Mouse (Mus musculus): ENCODE results near the gene Tomm34. TPM values are rescaled to one million over a fixed set of nuclear protein-coding genes. Genes with fewer than 3 reads are reported as not detected.
"Not testable (repeated sequence)": the region's sequence is repeated elsewhere in the genome, so short reads cannot be mapped to it uniquely, and the experiment has no call there.

Gene Tomm34
- polyA plus RNA-seq, 1 experiment from 2014 or later: 57.1 TPM

DNA sequence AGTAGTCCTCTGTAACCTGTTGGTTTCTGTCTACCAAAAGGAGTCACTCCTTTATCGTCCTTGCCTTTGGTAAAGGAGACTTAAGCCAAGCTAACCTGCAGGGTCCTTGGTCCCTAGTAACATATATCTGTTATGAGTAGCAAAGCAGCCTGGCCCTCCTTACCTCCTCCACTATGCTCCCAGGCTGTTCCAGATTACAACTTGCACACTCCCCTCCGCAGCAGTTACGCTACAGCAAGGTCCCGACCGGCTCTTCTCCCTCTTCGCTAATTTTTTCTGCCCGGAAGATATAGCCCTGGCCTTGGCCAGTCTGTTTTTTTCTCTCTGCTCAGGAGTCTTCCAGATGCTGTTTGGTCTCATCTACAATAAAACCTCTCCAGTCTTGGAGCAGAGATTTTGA is 2.2 kb upstream of the Tomm34 start:
- no peak overlapping the region for H3K27ac ChIP-seq (ENCODE audit: low read depth, low read length)
- 86% methylated on average over 7 of the region's 7 CpGs for WGBS
- H3K9me3 ChIP-seq (ENCODE audit: control insufficient read depth, low read length): no peaks in the 10 kb centered on the region
- H3K4me2 ChIP-seq: no peak overlapping the region
- ATAC-seq (replicated peaks; ENCODE audit: low FRiP score): no peak
- peaks cover 18% of the 10 kb centered on the region for H3K4me1 ChIP-seq (replicated peaks; ENCODE audit: control insufficient read depth, insufficient read depth, low read length)
- H3K27me3 ChIP-seq (replicated peaks; ENCODE audit: control insufficient read depth, insufficient read depth, low read length): no peaks in the 10 kb centered on the region
- DNase-seq (ENCODE audit: low spot score): no peak
- H3K9ac ChIP-seq (ENCODE audit: low read depth, low read length): no peak overlapping the region
- H3K36me3 ChIP-seq (ENCODE audit: control insufficient read depth, insufficient read depth, low read length): no peaks in the 10 kb centered on the region
- no peak overlapping the region for H3K4me3 ChIP-seq (ENCODE audit: low read depth, low read length)

DNA sequence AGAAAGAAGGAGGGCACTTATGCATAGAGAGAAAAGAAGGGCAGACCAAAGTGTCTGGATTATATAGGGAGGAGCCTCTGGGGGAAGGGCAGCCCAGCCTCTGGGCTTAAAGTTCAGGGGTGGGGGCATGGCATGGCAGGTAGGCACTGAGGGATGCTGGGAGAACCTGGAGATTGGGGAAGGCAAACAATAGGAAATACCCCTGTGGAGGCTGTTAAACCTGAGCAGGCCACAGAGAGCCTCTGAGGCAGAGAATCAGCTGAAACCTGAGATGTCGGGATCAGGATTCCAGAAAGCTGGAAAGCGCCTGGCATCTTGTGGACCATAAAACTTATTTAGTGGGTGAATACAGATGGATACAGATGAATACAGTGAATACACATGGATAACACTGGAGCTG is 1.1 kb upstream of the Tomm34 start:
- Histone ChIP-seq H3K36me3 (ENCODE audit: control insufficient read depth, insufficient read depth, low read length) (no peaks in the 10 kb centered on the region), H3K4me3 (ENCODE audit: low read depth, low read length) (no peak overlapping the region), H3K27me3 (replicated peaks; ENCODE audit: control insufficient read depth, insufficient read depth, low read length) (no peaks in the 10 kb centered on the region), H3K9ac (ENCODE audit: low read depth, low read length) (no peak overlapping the region), H3K9me3 (ENCODE audit: control insufficient read depth, low read length) (no peaks in the 10 kb centered on the region), H3K27ac (ENCODE audit: low read depth, low read length) (no peak overlapping the region; the same call in 1 of the 2 replicates), H3K4me1 (replicated peaks; ENCODE audit: control insufficient read depth, insufficient read depth, low read length) (peaks cover 15% of the 10 kb centered on the region), H3K4me2 (no peak overlapping the region)
- 85% methylated on average over 2 of the region's 2 CpGs for WGBS
- DNase-seq (ENCODE audit: low spot score) (no peak), ATAC-seq (replicated peaks; ENCODE audit: low FRiP score) (no peak)

DNA sequence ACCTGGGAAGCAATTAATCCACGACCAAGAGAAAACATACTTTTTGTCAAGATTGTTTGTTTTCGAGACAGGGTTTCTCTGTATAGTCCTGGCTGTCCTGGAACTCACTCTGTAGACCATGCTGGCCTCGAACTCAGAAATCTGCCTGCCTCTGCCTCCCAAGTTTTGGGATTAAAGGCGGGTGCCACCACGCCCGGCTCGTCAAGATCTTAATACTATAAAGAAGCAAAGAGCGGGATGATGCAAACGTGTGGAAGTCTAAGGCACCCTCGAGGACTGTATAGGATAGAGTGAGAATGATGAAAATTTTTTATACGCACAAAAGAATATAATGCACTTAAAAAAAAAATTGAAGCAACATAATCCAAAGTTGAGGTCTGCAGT is 460 bp upstream of the Tomm34 start:
- DNase-seq (ENCODE audit: low spot score); H3K9me3 ChIP-seq (ENCODE audit: control insufficient read depth, low read length); H3K36me3 ChIP-seq (ENCODE audit: control insufficient read depth, insufficient read depth, low read length); H3K9ac ChIP-seq (ENCODE audit: low read depth, low read length); H3K27me3 ChIP-seq (replicated peaks; ENCODE audit: control insufficient read depth, insufficient read depth, low read length): not testable (repeated sequence)
- WGBS: 72% methylated on average over 11 of the region's 11 CpGs
- peak overlapping the region; percentile 93 for H3K4me2 ChIP-seq
- H3K4me3 ChIP-seq (ENCODE audit: low read depth, low read length): peak overlapping the region; percentile 98; the same call in 1 of the 2 replicates
- peak overlapping the region; percentile 73; the same call in 1 of the 2 replicates for H3K27ac ChIP-seq (ENCODE audit: low read depth, low read length)
- 0 out of 2 replicates have a peak, but pooled peaks have one; percentile 2 for ATAC-seq (replicated peaks; ENCODE audit: low FRiP score)
- H3K4me1 ChIP-seq (replicated peaks; ENCODE audit: control insufficient read depth, insufficient read depth, low read length): peaks cover 13% of the 10 kb centered on the region

DNA sequence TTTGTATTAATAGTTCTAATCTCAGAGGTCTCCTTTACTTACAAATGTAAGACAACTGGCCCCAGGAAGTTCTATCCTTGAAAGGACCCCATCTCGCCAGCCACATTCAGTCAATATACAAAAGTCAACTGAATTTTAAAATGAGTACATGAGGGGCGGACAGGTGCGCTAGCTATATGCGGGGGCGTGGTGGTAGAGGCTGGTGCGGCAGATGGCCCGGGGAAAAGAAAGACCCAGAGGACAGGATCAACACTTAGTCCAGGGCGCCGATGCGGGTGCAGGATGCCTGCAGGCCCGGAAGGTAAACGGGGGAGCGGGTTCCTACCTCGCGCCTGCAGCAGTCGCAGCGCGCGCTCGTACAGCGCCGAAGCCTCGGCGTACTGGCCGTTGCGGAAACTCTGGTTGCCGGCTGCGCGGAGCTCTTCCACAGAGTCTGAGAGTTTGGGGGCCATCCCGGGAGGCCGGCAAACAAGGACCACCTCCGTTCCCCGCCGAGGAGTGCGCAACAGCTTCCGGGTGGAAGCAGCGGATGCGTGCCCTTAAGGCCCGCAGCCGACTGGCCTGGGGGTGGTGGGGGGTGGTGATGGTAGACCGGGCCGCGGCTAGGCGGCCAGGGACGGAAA is 716 bp downstream of the Tomm34 start, which contains the start of gene Stk4:
Gene Stk4, plus strand, starts transcription at position 181 of the 623 bp plus-strand sequence.
- Histone ChIP-seq H3K36me3 (ENCODE audit: control insufficient read depth, insufficient read depth, low read length) (peaks cover 2% of the 10 kb centered on the region; the same call in 1 of the 2 replicates), H3K27ac (ENCODE audit: low read depth, low read length) (peak within 1 kb of the TSS; percentile 73), H3K4me1 (replicated peaks; ENCODE audit: control insufficient read depth, insufficient read depth, low read length) (peaks cover 10% of the 10 kb centered on the region), H3K9ac (ENCODE audit: low read depth, low read length) (peak within 1 kb of the TSS; percentile 87), H3K9me3 (ENCODE audit: control insufficient read depth, low read length) (no peaks in the 10 kb centered on the region), H3K4me2 (peak within 1 kb of the TSS; percentile 93), H3K4me3 (ENCODE audit: low read depth, low read length) (peak within 1 kb of the TSS; percentile 98), H3K27me3 (replicated peaks; ENCODE audit: control insufficient read depth, insufficient read depth, low read length) (no peaks in the 10 kb centered on the region)
- 0 out of 2 replicates have a peak, but pooled peaks have one; percentile 3 for ATAC-seq (replicated peaks; ENCODE audit: low FRiP score)
- no peak for DNase-seq (ENCODE audit: low spot score)
- WGBS: 1% methylated on average over 45 of the region's 45 CpGs

DNA sequence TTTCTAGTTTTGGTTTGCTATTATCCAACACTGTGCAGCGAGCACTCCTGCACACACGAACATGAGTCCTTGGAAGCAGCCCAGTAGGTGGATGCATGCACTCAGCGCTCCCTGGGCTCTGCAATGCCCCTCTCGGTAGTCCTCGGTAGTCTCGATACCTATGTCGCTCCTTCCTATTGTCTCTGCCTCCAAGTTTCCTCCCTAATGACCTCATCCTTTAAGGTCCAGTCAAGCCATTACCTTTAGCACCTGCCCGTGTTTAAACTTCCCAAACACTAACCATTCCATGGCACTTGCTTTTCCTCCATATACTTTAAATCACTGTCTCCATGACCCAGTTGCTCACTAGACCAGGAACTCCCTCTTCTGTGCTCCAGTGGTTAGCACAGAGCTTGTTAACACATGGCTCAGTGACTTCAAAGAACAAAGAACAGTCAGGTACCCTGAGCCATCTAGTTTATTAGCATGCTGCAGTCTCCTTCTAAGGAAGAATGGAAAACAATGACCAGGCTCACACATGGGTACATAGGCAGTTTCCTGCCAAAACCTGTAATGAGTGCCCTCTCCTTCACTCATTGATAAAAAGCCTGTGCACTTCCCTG is 11.2 kb downstream of the Tomm34 start:
- DNase-seq (ENCODE audit: low spot score): no peak
- Histone ChIP-seq H3K36me3 (ENCODE audit: control insufficient read depth, insufficient read depth, low read length) (peaks cover 36% of the 10 kb centered on the region), H3K4me3 (ENCODE audit: low read depth, low read length) (no peak overlapping the region), H3K27me3 (replicated peaks; ENCODE audit: control insufficient read depth, insufficient read depth, low read length) (no peaks in the 10 kb centered on the region), H3K9ac (ENCODE audit: low read depth, low read length) (no peak overlapping the region), H3K4me2 (no peak overlapping the region), H3K9me3 (ENCODE audit: control insufficient read depth, low read length) (no peaks in the 10 kb centered on the region), H3K4me1 (replicated peaks; ENCODE audit: control insufficient read depth, insufficient read depth, low read length) (no peaks in the 10 kb centered on the region), H3K27ac (ENCODE audit: low read depth, low read length) (no peak overlapping the region)
- ATAC-seq (replicated peaks; ENCODE audit: low FRiP score): no peak
- 91% methylated on average over 8 of the region's 8 CpGs for WGBS

DNA sequence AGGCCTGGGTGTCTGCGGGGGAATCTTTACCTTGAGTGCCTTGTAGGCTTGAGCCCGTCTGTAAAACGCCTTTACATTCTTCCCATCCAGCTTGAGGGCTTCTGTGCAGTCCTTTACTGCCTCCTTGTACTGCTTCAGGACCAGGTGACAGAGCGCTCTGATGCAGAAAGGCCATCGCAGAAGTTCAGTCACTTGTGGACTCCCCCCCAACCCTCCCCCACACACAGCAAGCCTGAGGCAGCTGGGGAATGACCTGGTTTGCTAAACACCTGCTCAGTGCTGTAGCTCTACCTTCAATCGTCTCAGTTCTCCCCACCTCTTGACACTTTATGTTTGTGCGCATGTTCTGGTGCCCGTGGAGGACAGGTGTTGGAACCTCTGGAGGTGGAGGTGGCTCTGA is 16.3 kb downstream of the Tomm34 start:
- Histone ChIP-seq H3K4me1 (replicated peaks; ENCODE audit: control insufficient read depth, insufficient read depth, low read length) (no peaks in the 10 kb centered on the region), H3K27ac (ENCODE audit: low read depth, low read length) (no peak overlapping the region), H3K27me3 (replicated peaks; ENCODE audit: control insufficient read depth, insufficient read depth, low read length) (no peaks in the 10 kb centered on the region), H3K36me3 (ENCODE audit: control insufficient read depth, insufficient read depth, low read length) (peaks cover 26% of the 10 kb centered on the region; the same call in 1 of the 2 replicates), H3K9me3 (ENCODE audit: control insufficient read depth, low read length) (no peaks in the 10 kb centered on the region), H3K4me3 (ENCODE audit: low read depth, low read length) (no peak overlapping the region), H3K9ac (ENCODE audit: low read depth, low read length) (no peak overlapping the region), H3K4me2 (no peak overlapping the region)
- DNase-seq (ENCODE audit: low spot score) (no peak), ATAC-seq (replicated peaks; ENCODE audit: low FRiP score) (no peak)
- WGBS: 93% methylated on average over 8 of the region's 8 CpGs

DNA sequence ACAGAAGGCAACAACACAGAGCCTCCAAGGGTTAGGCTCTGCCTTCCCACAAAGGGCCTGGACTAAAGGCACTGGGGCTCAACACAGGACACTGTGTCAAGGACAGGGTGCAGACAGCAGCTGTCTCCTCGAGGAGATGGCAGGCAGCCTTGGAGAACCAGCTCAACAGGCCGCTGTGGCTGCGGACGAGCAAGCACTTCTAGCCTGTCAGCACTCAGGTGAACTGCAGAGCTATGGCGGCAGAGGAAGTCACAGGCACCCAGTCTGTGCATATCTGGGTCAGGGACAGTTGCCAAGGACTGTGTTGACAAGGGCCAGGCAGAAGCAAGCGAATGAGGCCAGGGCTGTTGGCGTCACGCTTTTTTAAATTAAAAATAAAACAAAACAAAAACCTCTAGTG is 17.2 kb downstream of the Tomm34 start:
- Histone ChIP-seq H3K36me3 (ENCODE audit: control insufficient read depth, insufficient read depth, low read length) (peaks cover 24% of the 10 kb centered on the region; the same call in 1 of the 2 replicates), H3K4me2 (no peak overlapping the region), H3K9me3 (ENCODE audit: control insufficient read depth, low read length) (no peaks in the 10 kb centered on the region), H3K27me3 (replicated peaks; ENCODE audit: control insufficient read depth, insufficient read depth, low read length) (no peaks in the 10 kb centered on the region), H3K9ac (ENCODE audit: low read depth, low read length) (no peak overlapping the region), H3K4me3 (ENCODE audit: low read depth, low read length) (no peak overlapping the region), H3K27ac (ENCODE audit: low read depth, low read length) (no peak overlapping the region), H3K4me1 (replicated peaks; ENCODE audit: control insufficient read depth, insufficient read depth, low read length) (no peaks in the 10 kb centered on the region)
- WGBS: 87% methylated on average over 8 of the region's 8 CpGs
- ATAC-seq (replicated peaks; ENCODE audit: low FRiP score) (no peak), DNase-seq (ENCODE audit: low spot score) (no peak)

DNA sequence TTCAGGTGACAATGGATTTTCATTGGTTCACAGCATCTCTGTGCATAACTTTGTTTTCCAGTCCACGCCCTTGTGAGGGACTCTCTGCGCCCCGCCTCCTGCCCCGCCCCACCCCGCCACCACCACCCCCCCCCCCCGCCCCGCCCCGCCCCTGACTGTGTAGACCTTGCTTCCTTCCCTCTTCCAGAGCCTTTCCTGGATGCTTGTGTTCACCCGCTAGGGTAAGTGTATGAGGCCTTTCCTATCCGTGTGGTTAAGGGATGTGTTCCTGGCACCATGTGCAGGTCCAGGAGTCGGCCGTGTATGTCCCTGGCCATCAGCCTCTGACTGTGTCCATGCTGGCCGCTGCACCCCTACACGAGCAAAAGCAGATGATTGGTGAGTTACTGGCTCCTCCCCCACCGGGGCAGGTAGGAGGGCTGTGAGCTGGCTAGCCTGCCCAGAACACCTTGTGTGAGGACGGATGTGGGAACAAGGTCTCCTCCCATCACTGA is 23.7 kb downstream of the Tomm34 start:
- 5% methylated on average over 13 of the region's 16 CpGs for WGBS
- Histone ChIP-seq H3K9me3 (ENCODE audit: control insufficient read depth, low read length) (no peaks in the 10 kb centered on the region), H3K4me3 (ENCODE audit: low read depth, low read length) (peak overlapping the region; percentile 34), H3K27me3 (replicated peaks; ENCODE audit: control insufficient read depth, insufficient read depth, low read length) (no peaks in the 10 kb centered on the region), H3K27ac (ENCODE audit: low read depth, low read length) (no peak overlapping the region), H3K36me3 (ENCODE audit: control insufficient read depth, insufficient read depth, low read length) (peaks cover under 1% of the 10 kb centered on the region; the same call in 1 of the 2 replicates), H3K4me2 (peak overlapping the region; percentile 58), H3K4me1 (replicated peaks; ENCODE audit: control insufficient read depth, insufficient read depth, low read length) (no peaks in the 10 kb centered on the region), H3K9ac (ENCODE audit: low read depth, low read length) (no peak overlapping the region)
- peak; percentile 80 for ATAC-seq (replicated peaks; ENCODE audit: low FRiP score)
- DNase-seq (ENCODE audit: low spot score): peak; percentile 42

DNA sequence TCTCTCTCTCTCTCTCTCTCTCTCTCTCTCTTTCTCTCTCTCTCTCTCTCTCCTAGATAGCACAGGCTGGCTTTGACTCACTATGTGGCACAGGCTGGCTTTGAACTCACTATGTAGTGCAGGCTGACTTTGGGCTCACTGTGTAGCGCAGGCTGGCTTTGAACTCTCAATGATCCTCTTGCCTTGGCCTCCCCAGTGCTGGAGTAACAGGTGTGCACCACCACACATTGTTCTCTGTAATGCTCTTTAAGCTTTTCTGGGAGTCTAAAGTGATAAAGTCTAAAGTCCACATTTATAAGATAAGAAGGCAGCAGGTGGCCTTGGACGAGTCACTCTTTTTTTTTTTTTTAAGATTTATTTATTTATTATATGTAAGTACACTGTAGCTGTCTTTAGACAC is 29.4 kb downstream of the Tomm34 start:
- DNase-seq (ENCODE audit: low spot score): no peak
- H3K36me3 ChIP-seq (ENCODE audit: control insufficient read depth, insufficient read depth, low read length): no peaks in the 10 kb centered on the region
- H3K27me3 ChIP-seq (replicated peaks; ENCODE audit: control insufficient read depth, insufficient read depth, low read length): no peaks in the 10 kb centered on the region
- H3K4me3 ChIP-seq (ENCODE audit: low read depth, low read length): no peak overlapping the region
- ATAC-seq (replicated peaks; ENCODE audit: low FRiP score): no peak
- no peak overlapping the region for H3K9ac ChIP-seq (ENCODE audit: low read depth, low read length)
- WGBS: 80% methylated on average over 2 of the region's 2 CpGs
- no peak overlapping the region for H3K27ac ChIP-seq (ENCODE audit: low read depth, low read length)
- no peak overlapping the region for H3K4me2 ChIP-seq
- H3K9me3 ChIP-seq (ENCODE audit: control insufficient read depth, low read length): no peaks in the 10 kb centered on the region
- H3K4me1 ChIP-seq (replicated peaks; ENCODE audit: control insufficient read depth, insufficient read depth, low read length): peaks cover 3% of the 10 kb centered on the region
